Mouse (Mus musculus) embryo, embryonic 11 days (tissue): ENCODE measurements around the gene Add1.
"Not testable (repeated sequence)": the region's sequence is repeated elsewhere in the genome, so short reads cannot be mapped to it uniquely, and the experiment has no call there.

Source experiments
- DNase-seq: peaks from one replicate; pipeline ENCODE4 v3.0.0-alpha.2; 2015

The Add1 gene

GRCm38 (mm10) chr5:34551821-34552220 is 21.6 kb upstream of the Add1 start:
- DNase-seq: no peak

GRCm38 (mm10) chr5:34563854-34564253 is 9.6 kb upstream of the Add1 start:
- DNase-seq: no peak

GRCm38 (mm10) chr5:34564291-34564690 is 9.2 kb upstream of the Add1 start:
- no peak for DNase-seq

- no peak for DNase-seq
These were observed 7.8 kb upstream of the Add1 start for GRCm38 (mm10) chr5:34565545-34566283.

- no peak for DNase-seq
These were observed 1.9 kb upstream of the Add1 start for GRCm38 (mm10) chr5:34571551-34571950.

- DNase-seq: not testable (repeated sequence)
These were observed 896 bp upstream of the Add1 start for GRCm38 (mm10) chr5:34572568-34572967.

- DNase-seq: peak; percentile 13
These were observed 1.3 kb downstream of the Add1 start for GRCm38 (mm10) chr5:34574721-34575120.

GRCm38 (mm10) chr5:34576286-34576685 is 2.8 kb downstream of the Add1 start:
- DNase-seq: no peak

- no peak for DNase-seq
These were observed 4.7 kb downstream of the Add1 start for GRCm38 (mm10) chr5:34578038-34578655.

- DNase-seq: no peak
These were observed 5.9 kb downstream of the Add1 start for GRCm38 (mm10) chr5:34579377-34579776.

- peak; percentile 30 for DNase-seq
These were observed 8.3 kb downstream of the Add1 start for GRCm38 (mm10) chr5:34581671-34582313.

GRCm38 (mm10) chr5:34582314-34582675 is 8.8 kb downstream of the Add1 start:
- no peak for DNase-seq

GRCm38 (mm10) chr5:34585216-34585615 is 11.8 kb downstream of the Add1 start:
- no peak for DNase-seq

GRCm38 (mm10) chr5:34587881-34588280 is 14.4 kb downstream of the Add1 start:
- DNase-seq: no peak

GRCm38 (mm10) chr5:34590059-34590458 is 16.6 kb downstream of the Add1 start:
- peak; percentile 6 for DNase-seq

GRCm38 (mm10) chr5:34590702-34591101 is 17.2 kb downstream of the Add1 start:
- DNase-seq: no peak

- peak; percentile 13 for DNase-seq
These were observed 18.0 kb downstream of the Add1 start for GRCm38 (mm10) chr5:34591388-34592004.

GRCm38 (mm10) chr5:34592224-34592623 is 18.8 kb downstream of the Add1 start:
- not testable (repeated sequence) for DNase-seq

- DNase-seq: no peak
These were observed 19.2 kb downstream of the Add1 start for GRCm38 (mm10) chr5:34592666-34593065.

- no peak for DNase-seq
These were observed 19.8 kb downstream of the Add1 start for GRCm38 (mm10) chr5:34593202-34593727.

- DNase-seq: no peak
These were observed 31.1 kb downstream of the Add1 start for GRCm38 (mm10) chr5:34604576-34604975.

GRCm38 (mm10) chr5:34607100-34607880 is 33.8 kb downstream of the Add1 start:
- DNase-seq: no peak

GRCm38 (mm10) chr5:34608226-34608625 is 34.8 kb downstream of the Add1 start:
- DNase-seq: no peak
